Mouse (Mus musculus) lung, adult 18-20 months (tissue): ENCODE data around the gene Qars.

ENCODE experiments used
- DNase-seq, 2 experiments: peaks; one replicate each; pipeline ENCODE4 v3.0.0; 2022; ENCODE audit warnings: mixed read lengths in 2 of 2

Gene Qars

GRCm38 (mm10) chr9:108540846-108541245 lies 33.3 kb downstream of the Qars start:
- no peak for DNase-seq

- no peak for DNase-seq
Observed at GRCm38 (mm10) chr9:108545986-108546385, 38.5 kb downstream of the Qars start.

- DNase-seq, result no peak
Observed at GRCm38 (mm10) chr9:108546875-108547274, 39.4 kb downstream of the Qars start.

DNA sequence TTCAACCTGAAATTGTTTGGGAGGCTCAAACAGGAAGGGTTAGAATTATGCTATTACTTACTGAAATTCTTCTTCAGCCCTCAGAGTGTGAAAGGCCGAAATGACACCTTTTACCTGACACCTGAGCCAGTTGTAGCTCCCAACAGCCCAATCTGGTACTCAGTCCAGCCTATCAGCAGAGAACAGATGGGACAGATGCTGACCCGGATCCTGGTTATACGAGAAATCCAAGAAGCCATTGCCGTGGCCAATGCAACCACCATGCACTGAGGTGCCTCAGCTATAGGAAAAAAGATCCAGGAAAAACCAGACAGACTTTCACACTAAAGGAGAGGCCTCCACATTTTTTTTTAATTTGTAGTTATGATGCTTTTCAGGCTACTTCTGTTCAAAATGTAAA lies 51.7 kb downstream of the Qars start:
- DNase-seq, result no peak

GRCm38 (mm10) chr9:108560227-108560841 lies 52.8 kb downstream of the Qars start, which contains the start of gene Impdh2:
Impdh2 (plus strand) TSS chr9:108560286.
- peak; percentile 95 to 97 for DNase-seq

GRCm38 (mm10) chr9:108563671-108564070 lies 56.2 kb downstream of the Qars start:
- DNase-seq, result no peak

GRCm38 (mm10) chr9:108564131-108564530 lies 56.6 kb downstream of the Qars start:
- DNase-seq, result no peak
